Mouse (Mus musculus): ENCODE data around the gene Rnf157. TPM values are rescaled to one million over a fixed set of nuclear protein-coding genes. Genes with fewer than 3 reads are reported as not detected.

Rnf157 gene
- polyA plus RNA-seq, 1 experiment from 2014 or later, result 14.1 TPM

GRCm38 (mm10) chr11:116298221-116298620 is 114.6 kb downstream of the Rnf157 start:
- Histone ChIP-seq H3K9ac (ENCODE audit: low read depth, low read length) (no peak overlapping the region), H3K27me3 (ENCODE audit: control insufficient read depth, insufficient read depth, low read length) (no peaks in the 10 kb centered on the region), H3K9me3 (ENCODE audit: control insufficient read depth, low read length) (no peaks in the 10 kb centered on the region), H3K4me1 (ENCODE audit: control insufficient read depth, insufficient read depth, low read length) (no peaks in the 10 kb centered on the region), H3K27ac (ENCODE audit: low read depth, low read length) (no peak overlapping the region), H3K4me2 (replicated peaks; ENCODE audit: low read depth, low read length) (no peak overlapping the region), H3K36me3 (ENCODE audit: control insufficient read depth, insufficient read depth, low read length) (peaks cover 62% of the 10 kb centered on the region), H3K4me3 (ENCODE audit: low read length) (no peak overlapping the region)
- no peak for ATAC-seq (ENCODE audit: low FRiP score, low TSS enrichment)
- WGBS, result 91% methylated on average over 11 of the region's 11 CpGs

- 73% methylated on average over 3 of the region's 3 CpGs for WGBS
- no peak for ATAC-seq (ENCODE audit: low FRiP score, low TSS enrichment)
- H3K27me3 ChIP-seq (ENCODE audit: control insufficient read depth, insufficient read depth, low read length), result no peaks in the 10 kb centered on the region
- H3K9ac ChIP-seq (ENCODE audit: low read depth, low read length), result no peak overlapping the region
- peaks cover 56% of the 10 kb centered on the region for H3K36me3 ChIP-seq (ENCODE audit: control insufficient read depth, insufficient read depth, low read length)
- no peak overlapping the region for H3K4me3 ChIP-seq (ENCODE audit: low read length)
- H3K4me1 ChIP-seq (ENCODE audit: control insufficient read depth, insufficient read depth, low read length), result no peaks in the 10 kb centered on the region
- no peak overlapping the region for H3K4me2 ChIP-seq (replicated peaks; ENCODE audit: low read depth, low read length)
- no peaks in the 10 kb centered on the region for H3K9me3 ChIP-seq (ENCODE audit: control insufficient read depth, low read length)
- H3K27ac ChIP-seq (ENCODE audit: low read depth, low read length), result no peak overlapping the region
These were observed 115.8 kb downstream of the Rnf157 start for GRCm38 (mm10) chr11:116297017-116297416.

- Histone ChIP-seq H3K9ac (ENCODE audit: low read depth, low read length) (no peak overlapping the region), H3K4me3 (ENCODE audit: low read length) (no peak overlapping the region), H3K9me3 (ENCODE audit: control insufficient read depth, low read length) (no peaks in the 10 kb centered on the region), H3K4me1 (ENCODE audit: control insufficient read depth, insufficient read depth, low read length) (no peaks in the 10 kb centered on the region), H3K4me2 (replicated peaks; ENCODE audit: low read depth, low read length) (no peak overlapping the region), H3K36me3 (ENCODE audit: control insufficient read depth, insufficient read depth, low read length) (peaks cover 54% of the 10 kb centered on the region), H3K27ac (ENCODE audit: low read depth, low read length) (no peak overlapping the region), H3K27me3 (ENCODE audit: control insufficient read depth, insufficient read depth, low read length) (no peaks in the 10 kb centered on the region)
- ATAC-seq (ENCODE audit: low FRiP score, low TSS enrichment), result no peak
- 89% methylated on average over 8 of the region's 8 CpGs for WGBS
These were observed 116.6 kb downstream of the Rnf157 start for GRCm38 (mm10) chr11:116296191-116296734.

DNA sequence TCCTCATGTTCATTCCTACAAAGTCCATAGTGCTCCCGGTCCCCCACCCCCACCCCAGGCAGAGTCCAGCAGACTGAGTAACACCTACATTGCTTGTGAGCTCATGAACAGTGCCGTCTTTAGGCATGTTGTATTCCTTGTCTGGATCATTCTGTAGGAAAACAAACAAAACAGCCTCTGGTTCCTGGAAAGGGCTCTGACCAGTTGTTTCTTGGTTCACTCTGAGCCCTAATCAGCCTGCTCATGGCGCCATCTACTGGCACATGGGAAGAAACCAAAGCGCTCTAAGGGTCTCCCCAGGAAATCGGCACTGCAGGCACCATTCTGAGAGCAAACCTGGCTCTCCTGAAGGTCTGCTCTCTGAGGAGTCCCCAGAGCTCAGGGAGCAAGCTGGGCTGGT is 118.5 kb downstream of the Rnf157 start:
- peak; percentile 65; the same call in 1 of the 2 replicates for ATAC-seq (ENCODE audit: low FRiP score, low TSS enrichment)
- no peak overlapping the region for H3K27ac ChIP-seq (ENCODE audit: low read depth, low read length)
- peaks cover 48% of the 10 kb centered on the region for H3K36me3 ChIP-seq (ENCODE audit: control insufficient read depth, insufficient read depth, low read length)
- no peak overlapping the region for H3K4me2 ChIP-seq (replicated peaks; ENCODE audit: low read depth, low read length)
- H3K4me1 ChIP-seq (ENCODE audit: control insufficient read depth, insufficient read depth, low read length), result no peaks in the 10 kb centered on the region
- H3K9me3 ChIP-seq (ENCODE audit: control insufficient read depth, low read length), result no peaks in the 10 kb centered on the region
- no peak overlapping the region for H3K9ac ChIP-seq (ENCODE audit: low read depth, low read length)
- WGBS, result 30% methylated on average over 5 of the region's 5 CpGs
- H3K27me3 ChIP-seq (ENCODE audit: control insufficient read depth, insufficient read depth, low read length), result no peaks in the 10 kb centered on the region
- no peak overlapping the region for H3K4me3 ChIP-seq (ENCODE audit: low read length)

DNA sequence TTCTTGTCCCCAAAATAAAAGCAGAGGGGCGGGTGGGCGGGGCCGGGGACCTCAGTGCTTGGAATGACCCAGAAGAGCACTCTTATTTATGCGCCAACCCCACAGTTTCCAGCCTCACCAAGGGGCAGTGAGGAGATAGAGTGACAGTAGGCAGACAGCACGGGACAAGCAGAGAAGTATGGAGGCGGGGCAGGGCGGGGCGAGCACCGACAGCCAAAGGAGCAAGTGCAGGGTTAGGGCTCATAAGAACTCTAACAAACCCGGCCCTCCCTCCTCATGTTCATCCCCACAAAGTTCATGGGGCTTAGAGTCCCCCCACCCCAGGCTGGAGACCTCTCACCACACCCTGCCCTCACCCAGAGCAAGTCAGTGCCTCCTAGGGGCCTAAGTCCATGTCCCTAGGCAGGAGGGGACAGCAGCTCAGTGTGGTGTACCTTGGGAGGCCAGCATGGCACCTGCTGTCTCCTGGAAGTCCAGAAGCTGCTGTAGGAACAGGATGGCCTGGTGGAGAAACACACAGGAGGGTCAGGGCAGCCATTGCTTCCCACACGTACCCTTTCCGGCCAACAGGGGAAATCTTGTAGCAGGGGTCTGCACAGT is 119.2 kb downstream of the Rnf157 start:
- Histone ChIP-seq H3K36me3 (ENCODE audit: control insufficient read depth, insufficient read depth, low read length) (peaks cover 48% of the 10 kb centered on the region), H3K4me2 (replicated peaks; ENCODE audit: low read depth, low read length) (no peak overlapping the region), H3K4me1 (ENCODE audit: control insufficient read depth, insufficient read depth, low read length) (no peaks in the 10 kb centered on the region), H3K27ac (ENCODE audit: low read depth, low read length) (no peak overlapping the region), H3K9ac (ENCODE audit: low read depth, low read length) (no peak overlapping the region), H3K4me3 (ENCODE audit: low read length) (no peak overlapping the region), H3K27me3 (ENCODE audit: control insufficient read depth, insufficient read depth, low read length) (no peaks in the 10 kb centered on the region), H3K9me3 (ENCODE audit: control insufficient read depth, low read length) (no peaks in the 10 kb centered on the region)
- ATAC-seq (ENCODE audit: low FRiP score, low TSS enrichment), result no peak
- 85% methylated on average over 12 of the region's 12 CpGs for WGBS

- no peak for ATAC-seq (ENCODE audit: low FRiP score, low TSS enrichment)
- H3K4me3 ChIP-seq (ENCODE audit: low read length), result no peak overlapping the region
- H3K4me1 ChIP-seq (ENCODE audit: control insufficient read depth, insufficient read depth, low read length), result no peaks in the 10 kb centered on the region
- H3K36me3 ChIP-seq (ENCODE audit: control insufficient read depth, insufficient read depth, low read length), result peaks cover 58% of the 10 kb centered on the region
- H3K4me2 ChIP-seq (replicated peaks; ENCODE audit: low read depth, low read length), result no peak overlapping the region
- H3K27ac ChIP-seq (ENCODE audit: low read depth, low read length), result no peak overlapping the region
- H3K9me3 ChIP-seq (ENCODE audit: control insufficient read depth, low read length), result no peaks in the 10 kb centered on the region
- H3K27me3 ChIP-seq (ENCODE audit: control insufficient read depth, insufficient read depth, low read length), result no peaks in the 10 kb centered on the region
- 89% methylated on average over 13 of the region's 13 CpGs for WGBS
- H3K9ac ChIP-seq (ENCODE audit: low read depth, low read length), result no peak overlapping the region
These were observed 120.4 kb downstream of the Rnf157 start for GRCm38 (mm10) chr11:116292401-116292800.

GRCm38 (mm10) chr11:116290556-116290955 is 122.3 kb downstream of the Rnf157 start:
- H3K27me3 ChIP-seq (ENCODE audit: control insufficient read depth, insufficient read depth, low read length), result no peaks in the 10 kb centered on the region
- no peak for ATAC-seq (ENCODE audit: low FRiP score, low TSS enrichment)
- H3K4me2 ChIP-seq (replicated peaks; ENCODE audit: low read depth, low read length), result no peak overlapping the region
- H3K27ac ChIP-seq (ENCODE audit: low read depth, low read length), result no peak overlapping the region; the same call in 1 of the 2 replicates
- no peaks in the 10 kb centered on the region for H3K9me3 ChIP-seq (ENCODE audit: control insufficient read depth, low read length)
- H3K4me1 ChIP-seq (ENCODE audit: control insufficient read depth, insufficient read depth, low read length), result no peaks in the 10 kb centered on the region
- H3K4me3 ChIP-seq (ENCODE audit: low read length), result no peak overlapping the region
- H3K36me3 ChIP-seq (ENCODE audit: control insufficient read depth, insufficient read depth, low read length), result peaks cover 47% of the 10 kb centered on the region
- H3K9ac ChIP-seq (ENCODE audit: low read depth, low read length), result no peak overlapping the region
- 73% methylated on average over 8 of the region's 8 CpGs for WGBS

- Histone ChIP-seq H3K4me3 (ENCODE audit: low read length) (no peak overlapping the region), H3K27ac (ENCODE audit: low read depth, low read length) (no peak overlapping the region), H3K4me2 (replicated peaks; ENCODE audit: low read depth, low read length) (no peak overlapping the region), H3K27me3 (ENCODE audit: control insufficient read depth, insufficient read depth, low read length) (peaks cover 27% of the 10 kb centered on the region), H3K9ac (ENCODE audit: low read depth, low read length) (no peak overlapping the region), H3K4me1 (ENCODE audit: control insufficient read depth, insufficient read depth, low read length) (peaks cover 5% of the 10 kb centered on the region; the same call in 1 of the 2 replicates), H3K9me3 (ENCODE audit: control insufficient read depth, low read length) (no peaks in the 10 kb centered on the region), H3K36me3 (ENCODE audit: control insufficient read depth, insufficient read depth, low read length) (peaks cover 34% of the 10 kb centered on the region)
- WGBS, result 83% methylated on average over 5 of the region's 5 CpGs
- ATAC-seq (ENCODE audit: low FRiP score, low TSS enrichment), result no peak
These were observed 125.5 kb downstream of the Rnf157 start for GRCm38 (mm10) chr11:116287351-116287750.

Data from kidney, embryonic 14.5 days (tissue).